Mouse (Mus musculus): ENCODE data around the gene Ces1h. TPM values are rescaled to one million over a fixed set of nuclear protein-coding genes. Genes with fewer than 3 reads are reported as not detected.
A peak's percentile ranks its signal among the peaks of the same experiment; 100 is the strongest.
"Not testable (repeated sequence)": the region's sequence is repeated elsewhere in the genome, so short reads cannot be mapped to it uniquely, and the experiment has no call there.

The Ces1h gene
- polyA plus RNA-seq (2012; ENCODE audit: insufficient read depth, insufficient read length, missing spikeins) = not detected in 2 replicates

- no peak within 1 kb of the TSS for H3K4me3 ChIP-seq (ENCODE audit: insufficient read depth, low read depth, low read length)
- no peaks in the 10 kb centered on the region for H3K4me1 ChIP-seq (ENCODE audit: control insufficient read depth, insufficient read depth, insufficient read length, low read length)
- no peak within 1 kb of the TSS for H3K27ac ChIP-seq (replicated peaks; ENCODE audit: low read depth, low read length)
Observed at GRCm38 (mm10) chr8:93379625-93380024, at the start of gene Ces1h. Gene Ces1h, minus strand, starts transcription at chr8:93379725.

- no peaks in the 10 kb centered on the region for H3K4me1 ChIP-seq (ENCODE audit: control insufficient read depth, insufficient read depth, insufficient read length, low read length)
- no peak overlapping the region for H3K27ac ChIP-seq (replicated peaks; ENCODE audit: low read depth, low read length)
- H3K4me3 ChIP-seq (ENCODE audit: insufficient read depth, low read depth, low read length) = no peak overlapping the region
Observed at GRCm38 (mm10) chr8:93427195-93427594, 47.7 kb upstream of the Ces1h start.

- Histone ChIP-seq H3K4me1 (ENCODE audit: control insufficient read depth, insufficient read depth, insufficient read length, low read length) (no peaks in the 10 kb centered on the region), H3K4me3 (ENCODE audit: insufficient read depth, low read depth, low read length) (no peak overlapping the region), H3K27ac (replicated peaks; ENCODE audit: low read depth, low read length) (no peak overlapping the region)
Observed at GRCm38 (mm10) chr8:93415387-93415786, 35.9 kb upstream of the Ces1h start.

- H3K27ac ChIP-seq (replicated peaks; ENCODE audit: low read depth, low read length) = no peak overlapping the region
- H3K4me1 ChIP-seq (ENCODE audit: control insufficient read depth, insufficient read depth, insufficient read length, low read length) = no peaks in the 10 kb centered on the region
- H3K4me3 ChIP-seq (ENCODE audit: insufficient read depth, low read depth, low read length) = no peak overlapping the region
Observed at GRCm38 (mm10) chr8:93408830-93409229, 29.3 kb upstream of the Ces1h start.

- H3K27ac ChIP-seq (replicated peaks; ENCODE audit: low read depth, low read length) = no peak overlapping the region
- no peak overlapping the region for H3K4me3 ChIP-seq (ENCODE audit: insufficient read depth, low read depth, low read length)
- H3K4me1 ChIP-seq (ENCODE audit: control insufficient read depth, insufficient read depth, insufficient read length, low read length) = no peaks in the 10 kb centered on the region
Observed at GRCm38 (mm10) chr8:93399698-93400097, 20.2 kb upstream of the Ces1h start.

DNA sequence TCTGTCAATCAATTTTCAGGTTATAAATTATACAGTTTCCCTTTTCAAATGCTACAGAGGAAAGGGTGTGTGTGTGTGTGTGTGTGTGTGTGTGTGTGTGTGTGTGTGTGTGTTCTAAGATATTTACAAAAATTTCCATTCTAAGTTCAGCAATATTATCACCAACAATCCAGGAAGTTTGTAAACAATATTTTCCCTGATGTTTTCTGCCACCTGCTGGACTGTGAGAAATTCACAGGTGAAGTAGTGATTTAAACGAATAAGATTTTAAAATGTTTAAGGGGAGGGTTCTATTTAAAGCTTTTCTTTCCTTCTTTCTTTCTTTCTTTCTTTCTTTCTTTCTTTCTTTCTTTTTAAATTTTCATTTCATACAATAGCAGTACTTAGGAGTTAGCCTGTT lies 18.5 kb upstream of the Ces1h start:
- H3K4me1 ChIP-seq (ENCODE audit: control insufficient read depth, insufficient read depth, insufficient read length, low read length) = no peaks in the 10 kb centered on the region
- no peak overlapping the region for H3K4me3 ChIP-seq (ENCODE audit: insufficient read depth, low read depth, low read length)
- no peak overlapping the region for H3K27ac ChIP-seq (replicated peaks; ENCODE audit: low read depth, low read length)

DNA sequence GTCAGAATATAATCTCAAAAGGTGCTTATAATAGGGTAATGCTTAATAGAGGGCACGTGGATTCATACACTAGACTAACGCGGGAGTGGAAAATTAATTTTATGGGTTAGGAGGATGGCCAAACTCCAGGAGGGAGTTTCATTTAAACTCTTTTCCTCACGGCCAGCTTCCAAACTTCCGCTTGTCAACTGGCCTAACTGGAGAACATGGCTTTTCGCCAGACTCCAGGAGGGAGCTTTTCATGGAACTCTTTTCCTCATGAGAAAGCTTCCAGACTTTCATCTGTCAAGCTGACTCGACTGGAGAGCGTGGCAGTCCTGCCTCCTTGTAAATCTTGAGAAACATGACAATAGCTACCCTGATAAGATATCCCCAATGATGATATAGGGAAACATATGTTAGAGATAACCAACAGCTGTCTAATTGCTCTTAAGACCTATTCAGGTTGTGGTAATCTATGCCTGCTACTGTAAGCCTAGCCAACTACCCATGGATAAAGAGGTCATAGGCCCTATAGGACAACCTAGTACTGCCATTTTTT lies 14.6 kb upstream of the Ces1h start:
- not testable (repeated sequence) for H3K4me3 ChIP-seq (ENCODE audit: insufficient read depth, low read depth, low read length); H3K27ac ChIP-seq (replicated peaks; ENCODE audit: low read depth, low read length); H3K4me1 ChIP-seq (ENCODE audit: control insufficient read depth, insufficient read depth, insufficient read length, low read length)

DNA sequence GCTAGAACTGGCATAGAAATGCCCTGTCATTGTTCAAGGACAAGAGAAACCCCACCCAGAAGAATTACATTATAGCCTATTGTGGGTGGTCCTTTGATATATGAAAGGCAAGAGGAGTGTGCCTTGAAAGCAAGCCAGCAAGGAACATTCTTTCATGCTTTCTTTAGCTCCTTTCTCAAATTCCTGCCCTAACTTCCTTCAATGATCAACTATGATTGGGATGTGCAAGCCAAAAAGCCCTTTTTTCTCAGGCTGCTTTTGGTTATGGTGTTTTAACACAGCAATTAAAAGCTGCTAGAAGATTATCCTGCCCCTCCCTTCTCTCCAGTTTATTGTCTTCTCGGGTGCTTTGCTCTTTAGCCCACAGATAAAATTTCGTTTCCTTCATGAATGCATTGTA lies 10.0 kb downstream of the Ces1h start:
- Histone ChIP-seq H3K4me1 (ENCODE audit: control insufficient read depth, insufficient read depth, insufficient read length, low read length) (no peaks in the 10 kb centered on the region), H3K4me3 (ENCODE audit: insufficient read depth, low read depth, low read length) (no peak overlapping the region), H3K27ac (replicated peaks; ENCODE audit: low read depth, low read length) (no peak overlapping the region)

- H3K4me3 ChIP-seq (ENCODE audit: insufficient read depth, low read depth, low read length) = no peak overlapping the region
- H3K4me1 ChIP-seq (ENCODE audit: control insufficient read depth, insufficient read depth, insufficient read length, low read length) = no peaks in the 10 kb centered on the region
- no peak overlapping the region for H3K27ac ChIP-seq (replicated peaks; ENCODE audit: low read depth, low read length)
Observed at GRCm38 (mm10) chr8:93360113-93360512, 19.4 kb downstream of the Ces1h start.

DNA sequence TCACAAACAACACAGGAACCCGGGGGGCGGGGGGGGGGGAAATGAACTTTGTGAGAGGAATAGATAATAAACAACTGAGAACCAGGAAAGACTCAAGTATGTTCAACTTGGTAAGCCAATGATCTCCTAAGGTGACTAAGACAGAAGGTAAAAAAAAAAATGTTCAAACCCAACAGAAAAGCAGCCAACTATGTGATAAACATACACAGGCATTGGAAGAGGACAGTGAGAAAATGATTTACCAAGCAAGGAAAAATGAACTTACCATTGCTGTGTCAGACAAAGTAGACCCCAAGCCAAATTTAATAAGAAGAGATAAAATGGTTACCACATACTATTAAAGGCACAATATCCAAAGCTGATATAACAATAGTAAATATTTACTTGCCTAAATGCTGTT lies 40.0 kb downstream of the Ces1h start:
- H3K27ac ChIP-seq (replicated peaks; ENCODE audit: low read depth, low read length) = no peak overlapping the region

GRCm38 (mm10) chr8:93337207-93337606 lies 42.3 kb downstream of the Ces1h start, which contains the start of gene Ces1g:
Gene Ces1g, minus strand, starts transcription at chr8:93337308.
- Histone ChIP-seq H3K4me3 (ENCODE audit: insufficient read depth, low read depth, low read length) (no peak within 1 kb of the TSS), H3K4me1 (ENCODE audit: control insufficient read depth, insufficient read depth, insufficient read length, low read length) (no peaks in the 10 kb centered on the region; the same call in 1 of the 2 replicates), H3K27ac (replicated peaks; ENCODE audit: low read depth, low read length) (no peak within 1 kb of the TSS)

More for the DNA sequence above, 40.0 kb downstream of the Ces1h start:
- H3K4me1 ChIP-seq (ENCODE audit: control insufficient read depth, insufficient read depth, insufficient read length, low read length) = no peaks in the 10 kb centered on the region
- H3K4me3 ChIP-seq (ENCODE audit: insufficient read depth, low read depth, low read length) = no peak overlapping the region

GRCm38 (mm10) chr8:93332703-93333102 lies 46.8 kb downstream of the Ces1h start:
- no peak overlapping the region for H3K4me3 ChIP-seq (ENCODE audit: insufficient read depth, low read depth, low read length)
- peak overlapping the region; percentile 78 for H3K27ac ChIP-seq (replicated peaks; ENCODE audit: low read depth, low read length)

DNA sequence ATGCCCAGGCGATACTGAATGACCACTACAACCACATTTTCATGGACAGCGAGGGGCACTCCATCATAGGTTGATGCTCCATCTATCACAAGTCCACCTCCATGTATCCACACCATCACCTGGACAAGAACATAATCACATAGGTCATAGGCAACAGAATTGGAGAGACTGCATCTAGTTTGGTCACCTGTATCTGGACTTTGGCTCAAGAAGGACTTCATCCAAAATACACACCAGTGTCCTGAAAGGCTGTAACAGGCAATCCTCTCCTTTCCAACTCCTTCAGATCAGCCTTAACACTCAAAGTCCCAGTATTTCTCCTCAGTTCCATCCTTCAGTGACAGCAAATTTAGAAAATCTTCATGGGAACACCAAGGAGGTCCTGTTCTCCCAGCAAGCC lies 48.4 kb downstream of the Ces1h start:
- H3K27ac ChIP-seq (replicated peaks; ENCODE audit: low read depth, low read length) = no peak overlapping the region
- no peaks in the 10 kb centered on the region; the same call in 1 of the 2 replicates for H3K4me1 ChIP-seq (ENCODE audit: control insufficient read depth, insufficient read depth, insufficient read length, low read length)
- no peak overlapping the region for H3K4me3 ChIP-seq (ENCODE audit: insufficient read depth, low read depth, low read length)

More at GRCm38 (mm10) chr8:93332703-93333102, 46.8 kb downstream of the Ces1h start:
- H3K4me1 ChIP-seq (ENCODE audit: control insufficient read depth, insufficient read depth, insufficient read length, low read length) = no peaks in the 10 kb centered on the region; the same call in 1 of the 2 replicates

DNA sequence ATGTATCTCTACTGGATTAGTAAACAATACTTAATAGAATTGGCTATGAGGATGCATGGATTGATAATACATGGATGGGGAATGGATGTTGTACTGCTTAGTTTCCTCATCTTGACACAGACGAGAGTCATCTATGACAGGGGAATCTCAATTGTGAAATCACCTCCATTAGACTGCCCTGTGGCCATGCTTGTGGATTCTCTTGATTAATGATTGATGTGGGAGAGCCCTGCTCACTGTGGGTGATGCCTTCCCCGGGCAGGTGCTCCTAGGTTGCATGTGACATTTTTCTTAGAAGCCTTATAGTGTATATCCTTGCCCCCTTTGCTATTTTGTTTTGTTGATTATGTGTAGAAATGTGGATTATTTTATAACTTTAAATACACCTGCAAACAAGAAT lies 54.4 kb downstream of the Ces1h start:
- no peak overlapping the region for H3K27ac ChIP-seq (replicated peaks; ENCODE audit: low read depth, low read length)
- no peaks in the 10 kb centered on the region for H3K4me1 ChIP-seq (ENCODE audit: control insufficient read depth, insufficient read depth, insufficient read length, low read length)
- no peak overlapping the region for H3K4me3 ChIP-seq (ENCODE audit: insufficient read depth, low read depth, low read length)

DNA sequence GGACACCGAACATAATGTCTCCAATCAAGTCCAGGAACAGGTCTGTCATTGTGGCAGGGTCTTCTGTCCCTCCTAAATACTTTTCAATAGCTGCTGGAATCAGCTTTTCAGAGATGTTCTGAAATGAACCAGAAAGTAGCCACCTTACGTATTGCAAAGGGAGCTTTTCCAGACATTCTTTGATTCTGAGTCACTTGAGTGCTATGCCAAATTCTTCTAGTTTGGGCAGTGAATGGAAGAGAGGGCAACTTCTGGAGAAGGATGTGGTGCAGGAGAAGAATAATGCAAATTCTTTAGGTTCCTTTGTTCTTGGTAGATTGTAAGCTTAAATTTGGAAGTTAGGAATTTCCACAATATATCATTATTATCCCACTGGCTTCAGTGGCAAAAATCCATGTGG lies 62.5 kb downstream of the Ces1h start:
- H3K27ac ChIP-seq (replicated peaks; ENCODE audit: low read depth, low read length) = no peak overlapping the region
- H3K4me3 ChIP-seq (ENCODE audit: insufficient read depth, low read depth, low read length) = no peak overlapping the region
- no peaks in the 10 kb centered on the region for H3K4me1 ChIP-seq (ENCODE audit: control insufficient read depth, insufficient read depth, insufficient read length, low read length)

DNA sequence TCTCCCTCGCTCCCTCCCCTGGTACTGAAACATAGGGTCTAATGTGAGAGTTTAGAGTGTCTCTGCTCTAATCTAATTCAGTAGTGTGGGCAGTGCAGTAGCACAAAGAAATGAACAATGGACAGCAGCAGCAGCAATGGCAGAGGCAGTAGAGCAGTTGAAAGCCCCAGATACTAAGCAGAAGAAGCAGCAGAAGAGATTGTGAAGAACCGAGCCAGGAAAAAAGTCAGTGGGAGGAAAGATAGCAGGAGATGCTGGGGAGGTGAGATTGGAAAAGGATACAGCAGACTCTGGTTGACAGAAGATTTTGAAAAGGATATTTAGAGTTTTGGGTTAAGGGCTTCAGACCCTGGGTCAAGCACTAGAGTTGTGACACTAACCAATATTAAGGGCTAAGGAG lies 64.0 kb downstream of the Ces1h start:
- Histone ChIP-seq H3K4me1 (ENCODE audit: control insufficient read depth, insufficient read depth, insufficient read length, low read length) (no peaks in the 10 kb centered on the region), H3K27ac (replicated peaks; ENCODE audit: low read depth, low read length) (no peak overlapping the region), H3K4me3 (ENCODE audit: insufficient read depth, low read depth, low read length) (no peak overlapping the region)

Data from brown adipose tissue, adult 24 weeks (tissue).